Mouse (Mus musculus): ENCODE results near the gene Dnah6. TPM values are rescaled to one million over a fixed set of nuclear protein-coding genes. Genes with fewer than 3 reads are reported as not detected.

The Dnah6 gene
- polyA plus RNA-seq, 1 experiment, result not detected

- 39% methylated on average over 4 of the region's 4 CpGs for WGBS
- no peak overlapping the region for H3K4me3 ChIP-seq (ENCODE audit: insufficient read depth, low read depth, low read length)
- no peak overlapping the region for H3K27ac ChIP-seq (ENCODE audit: insufficient read depth, low read depth, low read length)
- TF ChIP-seq POLR2A (IDR thresholded peaks at IDR 0.05; ENCODE audit: insufficient read depth, low read depth, low read length) (no peak), CTCF (IDR thresholded peaks at IDR 0.05; ENCODE audit: insufficient read depth, low read depth, low read length) (no peak)
- H3K4me1 ChIP-seq (ENCODE audit: control insufficient read depth, insufficient read depth, low read length), result peaks cover 16% of the 10 kb centered on the region
These were observed 238.9 kb downstream of the Dnah6 start for GRCm38 (mm10) chr6:72982506-72982905.

GRCm38 (mm10) chr6:72981851-72982250 is 239.6 kb downstream of the Dnah6 start:
- 55% methylated on average over 6 of the region's 6 CpGs for WGBS
- Histone ChIP-seq H3K4me3 (ENCODE audit: insufficient read depth, low read depth, low read length) (no peak overlapping the region), H3K27ac (ENCODE audit: insufficient read depth, low read depth, low read length) (no peak overlapping the region), H3K4me1 (ENCODE audit: control insufficient read depth, insufficient read depth, low read length) (peaks cover 16% of the 10 kb centered on the region)
- TF ChIP-seq POLR2A (IDR thresholded peaks at IDR 0.05; ENCODE audit: insufficient read depth, low read depth, low read length), result no peak
- TF ChIP-seq CTCF (IDR thresholded peaks at IDR 0.05; ENCODE audit: insufficient read depth, low read depth, low read length), result no peak

GRCm38 (mm10) chr6:72981124-72981651 is 240.3 kb downstream of the Dnah6 start:
- no peak for TF ChIP-seq CTCF (IDR thresholded peaks at IDR 0.05; ENCODE audit: insufficient read depth, low read depth, low read length)
- TF ChIP-seq POLR2A (IDR thresholded peaks at IDR 0.05; ENCODE audit: insufficient read depth, low read depth, low read length), result no peak
- H3K4me1 ChIP-seq (ENCODE audit: control insufficient read depth, insufficient read depth, low read length), result peaks cover 16% of the 10 kb centered on the region
- 0 out of 2 replicates have a peak overlapping the region, but pooled peaks have one; percentile 6 for H3K27ac ChIP-seq (ENCODE audit: insufficient read depth, low read depth, low read length)
- no peak overlapping the region for H3K4me3 ChIP-seq (ENCODE audit: insufficient read depth, low read depth, low read length)
- 25% methylated on average over 9 of the region's 9 CpGs for WGBS

GRCm38 (mm10) chr6:72976866-72977265 is 244.6 kb downstream of the Dnah6 start:
- TF ChIP-seq CTCF (IDR thresholded peaks at IDR 0.05; ENCODE audit: insufficient read depth, low read depth, low read length), result no peak
- TF ChIP-seq POLR2A (IDR thresholded peaks at IDR 0.05; ENCODE audit: insufficient read depth, low read depth, low read length), result no peak
- H3K4me1 ChIP-seq (ENCODE audit: control insufficient read depth, insufficient read depth, low read length), result peaks cover 8% of the 10 kb centered on the region; the same call in 1 of the 2 replicates
- no peak overlapping the region for H3K4me3 ChIP-seq (ENCODE audit: insufficient read depth, low read depth, low read length)
- 88% methylated on average over 2 of the region's 2 CpGs for WGBS
- no peak overlapping the region for H3K27ac ChIP-seq (ENCODE audit: insufficient read depth, low read depth, low read length)

- Histone ChIP-seq H3K4me1 (ENCODE audit: control insufficient read depth, insufficient read depth, low read length) (no peaks in the 10 kb centered on the region), H3K27ac (ENCODE audit: insufficient read depth, low read depth, low read length) (no peak overlapping the region), H3K4me3 (ENCODE audit: insufficient read depth, low read depth, low read length) (no peak overlapping the region)
- TF ChIP-seq POLR2A (IDR thresholded peaks at IDR 0.05; ENCODE audit: insufficient read depth, low read depth, low read length) (no peak), CTCF (IDR thresholded peaks at IDR 0.05; ENCODE audit: insufficient read depth, low read depth, low read length) (no peak)
- WGBS, result 82% methylated on average over 3 of the region's 3 CpGs
These were observed 250.4 kb downstream of the Dnah6 start for GRCm38 (mm10) chr6:72971074-72971473.

GRCm38 (mm10) chr6:72969787-72970186 is 251.7 kb downstream of the Dnah6 start:
- no peak for TF ChIP-seq CTCF (IDR thresholded peaks at IDR 0.05; ENCODE audit: insufficient read depth, low read depth, low read length)
- no peak for TF ChIP-seq POLR2A (IDR thresholded peaks at IDR 0.05; ENCODE audit: insufficient read depth, low read depth, low read length)
- no peaks in the 10 kb centered on the region for H3K4me1 ChIP-seq (ENCODE audit: control insufficient read depth, insufficient read depth, low read length)
- no peak overlapping the region for H3K27ac ChIP-seq (ENCODE audit: insufficient read depth, low read depth, low read length)
- 76% methylated on average over 3 of the region's 3 CpGs for WGBS
- H3K4me3 ChIP-seq (ENCODE audit: insufficient read depth, low read depth, low read length), result no peak overlapping the region

Other genes with a start within 250 kb of the Dnah6 start
- gene Suclg1, start 26.7 kb upstream of the Dnah6 start, polyA plus RNA-seq (2012; ENCODE audit: insufficient read depth, insufficient read length, low replicate concordance, missing spikeins), result 604 TPM in 1 of 2 replicates, not detected in the other
- not detected in 2 replicates for gene 4931417E11Rik, start 248.0 kb upstream of the Dnah6 start, polyA plus RNA-seq (2012; ENCODE audit: insufficient read depth, insufficient read length, low replicate concordance, missing spikeins)

Data from olfactory bulb, adult 2 months (tissue).